Mouse (Mus musculus) cortical plate, adult 2 months (tissue): ENCODE results near the gene Syngap1.

Experiments
- CTCF ChIP-seq: fragments of 200-500 bp; IDR thresholded peaks from 2 replicates; pipeline ENCODE4 v1.5.1; 2011; ENCODE audit warnings: mild to moderate bottlenecking, control low read depth, low read length; ENCODE audit not compliant: insufficient read depth; ENCODE audit errors: extremely low read depth
- POLR2A ChIP-seq: fragments of 200-500 bp; IDR thresholded peaks from 2 replicates; pipeline ENCODE4 v1.6.1; 2011; ENCODE audit warnings: mild to moderate bottlenecking, low read length, control low read depth; ENCODE audit not compliant: insufficient read depth; ENCODE audit errors: extremely low read depth

DNA sequence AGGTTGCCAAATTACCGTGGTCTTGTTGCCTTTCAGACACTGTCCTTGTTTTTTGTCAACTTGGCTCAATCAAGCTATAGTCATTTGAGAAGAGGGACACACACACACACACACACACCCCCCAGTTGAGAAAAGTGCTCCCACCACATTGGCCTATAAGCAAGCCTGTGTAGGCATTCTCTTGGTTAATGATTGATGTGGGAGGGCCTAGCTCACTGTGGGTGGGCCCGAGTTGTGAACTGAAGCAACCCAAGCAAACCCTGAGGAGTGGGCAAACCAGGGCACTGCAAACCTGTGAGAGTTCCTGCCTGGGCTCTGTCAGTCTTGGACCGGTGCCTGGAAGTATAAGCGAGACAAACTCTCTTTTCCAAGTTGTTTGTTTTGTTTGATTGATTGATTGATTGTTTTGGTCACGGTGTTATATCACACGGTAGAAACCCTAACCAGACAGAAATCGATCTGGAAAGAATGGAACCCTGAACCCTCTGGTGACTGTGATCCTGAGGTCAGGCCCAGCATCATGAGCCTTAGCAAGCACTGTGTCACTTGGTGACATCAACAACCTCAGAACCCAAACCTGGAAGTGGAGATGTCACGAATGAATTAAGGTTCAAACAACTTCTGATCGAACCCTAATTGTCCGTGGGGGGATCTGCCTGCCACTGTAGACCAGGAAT, 44.6 kb downstream of the Syngap1 start:
- TF ChIP-seq CTCF (no peak), POLR2A (no peak)
